ENCODE assay signal across 8 mouse cellular contexts in the genomic region with DNA sequence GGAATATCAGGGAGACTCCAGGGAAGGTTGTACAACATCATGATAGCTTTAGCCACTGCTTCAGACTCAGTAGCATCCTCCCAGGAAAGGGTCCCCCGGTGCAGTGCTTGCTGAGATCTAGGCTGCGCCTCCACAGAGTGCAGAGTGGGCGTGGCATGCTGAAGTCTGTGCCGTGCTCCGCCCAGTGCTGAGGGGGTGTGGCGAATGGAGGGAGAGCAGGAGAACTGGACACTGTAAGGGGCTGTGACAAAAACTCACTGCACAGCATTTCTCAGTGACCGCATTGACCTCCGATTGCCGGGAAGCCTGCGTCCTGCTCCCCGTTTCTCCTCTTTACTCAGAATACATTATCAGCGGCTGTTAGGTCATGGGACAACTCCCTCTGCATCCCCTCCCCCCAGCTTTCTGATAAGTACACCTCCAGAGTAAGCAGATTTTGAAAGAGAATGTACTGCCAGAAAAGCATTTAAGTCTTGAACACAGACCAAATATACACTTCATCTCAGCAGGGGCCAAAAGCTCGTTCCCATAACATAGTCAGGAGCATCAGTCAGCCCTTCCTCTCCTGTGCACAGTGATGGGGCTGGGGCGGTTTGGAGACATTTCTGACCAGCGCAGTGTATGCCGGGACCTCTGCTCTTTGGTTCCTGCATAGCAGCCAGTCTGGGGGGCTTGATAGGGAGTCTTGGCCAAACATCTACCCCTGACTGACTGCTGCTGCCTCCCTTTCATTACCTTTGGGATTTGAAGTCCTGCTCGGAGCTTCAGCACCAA. TPM values are rescaled to one million over a fixed set of nuclear protein-coding genes. Genes with fewer than 3 reads are reported as not detected.
DNase-seq lines count a peak whose midpoint lies in the region; ATAC-seq and TF ChIP-seq lines count a peak whose summit lies in the region.

No protein-coding gene starts in this region.

- no peak for TF ChIP-seq POLR2A in heart, adult 2 months (IDR thresholded peaks at IDR 0.05; ENCODE audit: insufficient read depth, low read depth, low read length)

- H3K4me1 ChIP-seq in embryonic facial prominence, embryonic 12.5 days, result no peaks in the 10 kb centered on the region
- H3K4me1 ChIP-seq in embryonic facial prominence, embryonic 10.5 days, result peaks cover 6% of the 10 kb centered on the region; the same call in 1 of the 2 replicates
- H3K4me1 ChIP-seq in heart, adult 2 months (ENCODE audit: control insufficient read depth, insufficient read depth, low read length), result no peaks in the 10 kb centered on the region; the same call in 1 of the 2 replicates
- no peaks in the 10 kb centered on the region for H3K4me1 ChIP-seq in lung, embryonic 15.5 days

- H3K9me3 ChIP-seq in embryonic facial prominence, embryonic 12.5 days, result no peaks in the 10 kb centered on the region
- no peaks in the 10 kb centered on the region for H3K9me3 ChIP-seq in embryonic facial prominence, embryonic 10.5 days
- H3K9me3 ChIP-seq in lung, embryonic 15.5 days, result no peaks in the 10 kb centered on the region

- no peak for TF ChIP-seq EP300 in heart, adult 2 months (IDR thresholded peaks at IDR 0.05; ENCODE audit: insufficient read depth, low read depth, low read length)

- no peak for DNase-seq in embryonic facial prominence, embryonic 10.5 days (ENCODE audit: low spot score)
- peak; percentile 68 for DNase-seq in WW6 (ENCODE audit: low read depth, low spot score)
- peak; percentile 71 to 78 for DNase-seq in heart, adult 2 months
- DNase-seq in kidney, adult 9 months, result peak; percentile 22
- no peak for DNase-seq in T-cell, adult 2 months (ENCODE audit: low spot score)
- DNase-seq in frontal cortex, postnatal 36 days (ENCODE audit: low spot score in 2 of 2), result no peak

- H3K79me2 ChIP-seq in heart, adult 2 months (replicated peaks; ENCODE audit: control insufficient read depth, insufficient read depth, low read length), result no peaks in the 10 kb centered on the region

- no peaks in the 10 kb centered on the region for H3K36me3 ChIP-seq in embryonic facial prominence, embryonic 12.5 days
- no peaks in the 10 kb centered on the region for H3K36me3 ChIP-seq in embryonic facial prominence, embryonic 10.5 days (replicated peaks)
- no peaks in the 10 kb centered on the region; the same call in 1 of the 2 replicates for H3K36me3 ChIP-seq in heart, adult 2 months (ENCODE audit: control insufficient read depth, insufficient read depth, low read length)
- no peaks in the 10 kb centered on the region for H3K36me3 ChIP-seq in lung, embryonic 15.5 days

- 66% methylated on average over 17 of the region's 17 CpGs for WGBS in embryonic facial prominence, embryonic 12.5 days
- WGBS in embryonic facial prominence, embryonic 10.5 days, result 73% methylated on average over 17 of the region's 17 CpGs
- 34% methylated on average over 17 of the region's 17 CpGs for WGBS in heart, adult 2 months
- 46% methylated on average over 17 of the region's 17 CpGs for WGBS in lung, embryonic 15.5 days

- H3K9ac ChIP-seq in embryonic facial prominence, embryonic 12.5 days, result no peak overlapping the region
- no peak overlapping the region for H3K9ac ChIP-seq in heart, adult 2 months (ENCODE audit: low read depth, low read length)
- H3K9ac ChIP-seq in lung, embryonic 15.5 days, result no peak overlapping the region

- no peak overlapping the region for H3K4me3 ChIP-seq in embryonic facial prominence, embryonic 12.5 days
- H3K4me3 ChIP-seq in embryonic facial prominence, embryonic 10.5 days, result no peak overlapping the region
- peak overlapping the region; percentile 23 for H3K4me3 ChIP-seq in heart, adult 2 months
- H3K4me3 ChIP-seq in lung, embryonic 15.5 days, result no peak overlapping the region; the same call in 1 of the 2 replicates

- ATAC-seq in embryonic facial prominence, embryonic 12.5 days (ENCODE audit: insufficient number of reproducible peaks, insufficient read depth, low FRiP score, low TSS enrichment), result peak; percentile 77
- ATAC-seq in lung, embryonic 15.5 days (ENCODE audit: borderline replicate concordance, extremely low read depth, low FRiP score, low TSS enrichment), result peak; percentile 84

- H3K27me3 ChIP-seq in embryonic facial prominence, embryonic 12.5 days, result no peaks in the 10 kb centered on the region
- H3K27me3 ChIP-seq in embryonic facial prominence, embryonic 10.5 days (replicated peaks; ENCODE audit: low read depth, poor library complexity, severe bottlenecking), result no peaks in the 10 kb centered on the region
- H3K27me3 ChIP-seq in heart, adult 2 months (ENCODE audit: control insufficient read depth, insufficient read depth, low read length), result no peaks in the 10 kb centered on the region
- H3K27me3 ChIP-seq in lung, embryonic 15.5 days, result no peaks in the 10 kb centered on the region

- intact Hi-C loops in heart, adult 2 months (cut with DNase I), result loop anchor here (5.0 kb wide), 1 partner anchor 38 kb away; a partner anchor contains a TSS

- no peak overlapping the region for H3K27ac ChIP-seq in embryonic facial prominence, embryonic 12.5 days
- no peak overlapping the region for H3K27ac ChIP-seq in embryonic facial prominence, embryonic 10.5 days (replicated peaks)
- H3K27ac ChIP-seq in heart, adult 2 months, result no peak overlapping the region; the same call in 1 of the 2 replicates
- H3K27ac ChIP-seq in lung, embryonic 15.5 days, result no peak overlapping the region

- H3K4me2 ChIP-seq in embryonic facial prominence, embryonic 12.5 days (replicated peaks), result no peak overlapping the region
- peak overlapping the region; percentile 47 for H3K4me2 ChIP-seq in lung, embryonic 15.5 days

- no peak for TF ChIP-seq CTCF in heart, adult 2 months (IDR thresholded peaks at IDR 0.05)

RNA-seq across cellular contexts. Expression of a gene that starts 37.1 kb away (rescaled TPM):
- polyA plus RNA-seq in embryonic facial prominence, embryonic 12.5 days (2016; fragmentation: Nextera tagmentation; extraction: Ambion mirVana), result 25.8 and 27.3 TPM in 2 replicates
- 17.3 and 17.4 TPM in 2 replicates for polyA plus RNA-seq in embryonic facial prominence, embryonic 10.5 days (2016; fragmentation: Nextera tagmentation; extraction: Ambion mirVana)
- total RNA-seq in heart, adult 2 months (2021), result 100 to 1,000 TPM; 334 to 404 TPM
- polyA plus RNA-seq in heart, adult 2 months (2012; rRNA removed), result 66.7 and 85.7 TPM in 2 replicates
- polyA plus RNA-seq in lung, embryonic 15.5 days (2015; fragmentation: Nextera tagmentation; extraction: Ambion mirVana), result 13.2 and 15.2 TPM in 2 replicates

RNA-seq across cellular contexts. Expression of a gene that starts 37.5 kb away (rescaled TPM):
- polyA plus RNA-seq in embryonic facial prominence, embryonic 12.5 days (2016; fragmentation: Nextera tagmentation; extraction: Ambion mirVana), result 1.8 and 2.3 TPM in 2 replicates
- 1.3 and 2.2 TPM in 2 replicates for polyA plus RNA-seq in embryonic facial prominence, embryonic 10.5 days (2016; fragmentation: Nextera tagmentation; extraction: Ambion mirVana)
- total RNA-seq in heart, adult 2 months (2021), result 1 to 10 TPM; 2.1 to 3.0 TPM
- 0.61 and 2.9 TPM in 2 replicates for polyA plus RNA-seq in heart, adult 2 months (2012; rRNA removed)
- polyA plus RNA-seq in lung, embryonic 15.5 days (2015; fragmentation: Nextera tagmentation; extraction: Ambion mirVana), result 0.55 and 0.62 TPM in 2 replicates

Comparison
In these comparisons a context has a peak if more than half of its experiments do, and no peak if none do; other contexts are left out.
1. DNase-seq: peak in WW6 (single experiment), heart, adult 2 months (2 of 2) and kidney, adult 9 months (single experiment); none in embryonic facial prominence, embryonic 10.5 days (single experiment), T-cell, adult 2 months (single experiment) and frontal cortex, postnatal 36 days (0 of 2).